Mouse (Mus musculus) heart, embryonic 11.5 days (tissue): ENCODE results near the gene Aknad1. TPM values are rescaled to one million over a fixed set of nuclear protein-coding genes. Genes with fewer than 3 reads are reported as not detected.

Experiments used
- ATAC-seq: fragments of 200-750 bp; cut with Nextera tagmentation; replicated peaks from 2 replicates; pipeline ENCODE4 v1.8.0; 2017; ENCODE audit warnings: moderate library complexity; ENCODE audit not compliant: insufficient number of reproducible peaks, low FRiP score, low TSS enrichment
- H3K27ac ChIP-seq: fragments of 300-500 bp; sonication (generic); 2 replicates; pipeline ENCODE4 v1.5.1; 2014; ENCODE audit warnings: mild to moderate bottlenecking, low read depth, low read length
- H3K27me3 ChIP-seq: fragments of 300-500 bp; sonication (generic); 2 replicates; pipeline ENCODE4 v1.6.1; 2014; ENCODE audit warnings: mild to moderate bottlenecking, low read length, mixed read lengths; ENCODE audit not compliant: control insufficient read depth, insufficient read depth
- H3K36me3 ChIP-seq: fragments of 300-500 bp; sonication (generic); 2 replicates; pipeline ENCODE4 v1.6.1; 2014; ENCODE audit warnings: mild to moderate bottlenecking, low read length, moderate library complexity, mixed read lengths; ENCODE audit not compliant: control insufficient read depth, insufficient read depth
- H3K4me1 ChIP-seq: fragments of 300-500 bp; sonication (generic); 2 replicates; pipeline ENCODE4 v1.6.1; 2014; ENCODE audit warnings: low read length; ENCODE audit not compliant: control insufficient read depth, insufficient read depth
- H3K4me2 ChIP-seq: fragments of 300-500 bp; sonication (generic); 2 replicates; pipeline ENCODE4 v1.6.1; 2014; ENCODE audit warnings: mild to moderate bottlenecking, moderate library complexity
- H3K4me3 ChIP-seq: fragments of 300-500 bp; sonication (generic); 2 replicates; pipeline ENCODE4 v1.5.1; 2014; ENCODE audit warnings: low read depth, low read length
- H3K9ac ChIP-seq: fragments of 300-500 bp; sonication (generic); 2 replicates; pipeline ENCODE4 v1.6.1; 2014; ENCODE audit warnings: mild to moderate bottlenecking, low read depth, low read length, moderate library complexity
- H3K9me3 ChIP-seq: fragments of 300-500 bp; sonication (generic); replicated peaks from 2 replicates; pipeline ENCODE4 v1.6.1; 2016; ENCODE audit warnings: low read length; ENCODE audit not compliant: control insufficient read depth
- WGBS: fragments of 180-500 bp; shearing (Covaris S2); extraction: QIAGEN DNeasy Blood & Tissue Kit; methylation state at CpG from one replicate; pipeline ENCODE4 v1.1.7; 2014; ENCODE audit not compliant: insufficient replicate concordance; 5-methylcytosine and 5-hydroxymethylcytosine counted together
- polyA plus RNA-seq: library from polyadenylated mRNA; unstranded; fragments of >200 nt; fragmentation: Nextera tagmentation; extraction: Ambion mirVana; gene quantifications from 2 replicates; pipeline ENCODE4 v1.2.1, GENCODE M21; 2014

Aknad1 gene
- polyA plus RNA-seq, 1 experiment from 2014 or later = not detected

DNA sequence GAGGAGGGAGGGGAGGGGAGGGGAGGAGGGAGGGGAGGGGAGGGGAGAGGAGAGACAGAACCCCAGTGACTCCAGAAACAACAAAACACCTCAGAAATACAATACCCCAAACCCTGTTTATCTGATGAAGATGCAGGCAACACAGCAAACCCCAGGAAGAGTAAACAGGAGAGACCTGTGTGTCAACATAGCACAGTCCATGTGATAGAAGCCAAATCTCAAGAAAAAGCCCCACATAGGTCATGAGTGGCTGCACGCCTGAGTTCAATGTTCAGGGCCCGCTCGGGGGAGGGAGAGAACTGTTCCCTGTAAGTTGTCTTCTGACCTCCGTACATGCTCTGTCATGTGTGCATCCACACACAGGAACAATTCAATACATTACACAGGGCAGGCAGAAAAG, 56.9 kb downstream of the Aknad1 start:
- no peak overlapping the region for H3K4me2 ChIP-seq
- H3K27me3 ChIP-seq = no peaks in the 10 kb centered on the region
- H3K27ac ChIP-seq = no peak overlapping the region
- WGBS = 90% methylated on average over 4 of the region's 4 CpGs
- no peak overlapping the region for H3K9ac ChIP-seq
- no peak for ATAC-seq
- no peaks in the 10 kb centered on the region for H3K4me1 ChIP-seq
- no peak overlapping the region for H3K4me3 ChIP-seq
- peaks cover 7% of the 10 kb centered on the region; the same call in 1 of the 2 replicates for H3K36me3 ChIP-seq
- no peaks in the 10 kb centered on the region for H3K9me3 ChIP-seq

DNA sequence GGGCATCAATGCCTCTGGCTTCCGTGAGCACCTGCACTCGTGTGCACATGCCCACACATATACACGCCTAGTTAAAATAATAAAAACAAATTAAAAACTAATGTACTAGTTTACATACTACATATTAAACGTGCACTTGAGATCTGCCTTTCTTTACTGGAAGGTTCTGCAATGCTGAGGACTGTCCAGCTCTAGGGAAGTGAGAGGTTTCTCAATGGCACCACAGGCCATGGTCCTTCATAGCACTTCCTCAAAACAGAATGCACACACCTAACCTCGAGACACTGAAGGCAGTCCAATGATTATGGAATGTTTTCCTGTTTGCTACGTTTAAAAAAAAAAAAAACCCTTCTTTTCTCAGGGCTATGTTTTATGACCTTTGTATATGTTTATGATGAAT, 58.3 kb downstream of the Aknad1 start:
- Histone ChIP-seq H3K9me3 (no peaks in the 10 kb centered on the region), H3K4me1 (no peaks in the 10 kb centered on the region), H3K36me3 (peaks cover 12% of the 10 kb centered on the region; the same call in 1 of the 2 replicates), H3K27ac (no peak overlapping the region), H3K4me3 (no peak overlapping the region), H3K9ac (no peak overlapping the region), H3K4me2 (no peak overlapping the region), H3K27me3 (no peaks in the 10 kb centered on the region)
- 89% methylated on average over 6 of the region's 6 CpGs for WGBS
- no peak for ATAC-seq

DNA sequence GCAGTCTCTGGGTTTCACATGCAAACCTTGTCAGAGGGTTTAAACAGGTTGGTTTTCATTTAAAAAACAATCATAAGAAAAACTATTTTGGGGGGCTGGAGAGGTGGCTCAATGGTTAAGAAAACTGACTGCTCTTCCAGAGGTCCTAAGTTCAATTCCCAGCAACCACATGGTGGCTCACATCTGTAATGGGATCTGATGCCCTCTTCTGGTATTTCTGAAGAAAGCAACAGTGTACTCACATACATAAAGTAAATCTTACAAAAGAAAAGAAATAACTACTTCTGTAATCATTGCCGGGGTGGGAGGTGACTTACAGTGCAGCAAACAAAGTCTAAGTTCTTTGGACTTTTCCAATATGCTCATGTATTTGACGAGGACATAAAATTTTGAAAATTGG, 58.9 kb downstream of the Aknad1 start:
- Histone ChIP-seq H3K4me2 (no peak overlapping the region), H3K27me3 (no peaks in the 10 kb centered on the region), H3K36me3 (peaks cover 12% of the 10 kb centered on the region; the same call in 1 of the 2 replicates), H3K9ac (no peak overlapping the region), H3K9me3 (no peaks in the 10 kb centered on the region), H3K4me3 (no peak overlapping the region), H3K27ac (no peak overlapping the region), H3K4me1 (no peaks in the 10 kb centered on the region)
- WGBS = 87% methylated on average over 2 of the region's 2 CpGs
- no peak for ATAC-seq

DNA sequence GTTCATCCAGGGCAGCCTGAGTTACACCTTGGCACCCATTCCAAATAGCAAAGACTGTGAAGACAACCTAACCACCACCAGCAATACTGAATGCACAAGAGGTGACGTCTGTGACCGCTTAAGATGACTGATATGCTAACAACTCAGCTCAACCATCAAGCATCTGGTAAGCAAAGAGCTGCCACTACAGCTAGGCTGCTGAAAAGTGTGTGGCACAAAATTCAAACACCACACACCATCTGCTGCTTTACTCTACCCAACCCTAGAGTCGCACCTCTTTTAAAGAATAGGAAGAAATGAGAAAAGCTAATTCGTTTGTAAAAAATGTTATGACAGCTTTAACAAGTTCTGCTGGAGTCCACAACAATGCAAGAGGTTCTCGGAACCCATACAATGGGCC, 66.2 kb downstream of the Aknad1 start:
- H3K4me1 ChIP-seq = no peaks in the 10 kb centered on the region
- peaks cover 13% of the 10 kb centered on the region for H3K36me3 ChIP-seq
- H3K9me3 ChIP-seq = no peaks in the 10 kb centered on the region
- H3K4me3 ChIP-seq = no peak overlapping the region
- WGBS = 73% methylated on average over 5 of the region's 5 CpGs
- H3K9ac ChIP-seq = no peak overlapping the region
- no peak for ATAC-seq
- H3K27ac ChIP-seq = no peak overlapping the region
- H3K27me3 ChIP-seq = no peaks in the 10 kb centered on the region
- H3K4me2 ChIP-seq = no peak overlapping the region

DNA sequence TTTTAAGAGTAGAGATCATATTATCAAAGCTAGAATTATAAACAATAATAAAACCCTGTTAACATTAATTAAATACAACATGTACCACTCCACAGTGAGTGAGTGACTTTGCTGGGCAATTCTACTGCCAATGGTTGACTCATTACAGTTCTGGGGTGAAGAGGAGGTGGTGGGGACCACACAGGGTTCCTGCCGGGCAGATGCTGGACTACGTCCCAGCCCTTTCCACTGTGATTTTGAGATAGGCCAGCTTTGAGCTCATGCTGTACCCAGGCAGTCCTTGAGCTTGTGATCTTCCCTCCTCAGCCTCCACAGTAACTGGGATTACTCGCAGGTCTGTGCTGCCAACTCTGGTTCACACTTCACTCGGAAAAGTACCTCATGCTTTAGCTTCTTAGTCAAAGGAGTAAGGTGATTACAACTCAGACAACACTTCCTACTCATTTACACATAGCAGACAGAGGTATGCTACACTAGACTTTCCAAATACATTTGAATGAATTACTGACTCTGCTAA, 71.3 kb downstream of the Aknad1 start:
- Histone ChIP-seq H3K9ac (no peak overlapping the region), H3K36me3 (peaks cover 8% of the 10 kb centered on the region), H3K4me3 (no peak overlapping the region), H3K27ac (no peak overlapping the region), H3K4me1 (no peaks in the 10 kb centered on the region), H3K4me2 (no peak overlapping the region), H3K9me3 (no peaks in the 10 kb centered on the region), H3K27me3 (no peaks in the 10 kb centered on the region)
- WGBS = 73% methylated on average over 4 of the region's 4 CpGs
- no peak for ATAC-seq

DNA sequence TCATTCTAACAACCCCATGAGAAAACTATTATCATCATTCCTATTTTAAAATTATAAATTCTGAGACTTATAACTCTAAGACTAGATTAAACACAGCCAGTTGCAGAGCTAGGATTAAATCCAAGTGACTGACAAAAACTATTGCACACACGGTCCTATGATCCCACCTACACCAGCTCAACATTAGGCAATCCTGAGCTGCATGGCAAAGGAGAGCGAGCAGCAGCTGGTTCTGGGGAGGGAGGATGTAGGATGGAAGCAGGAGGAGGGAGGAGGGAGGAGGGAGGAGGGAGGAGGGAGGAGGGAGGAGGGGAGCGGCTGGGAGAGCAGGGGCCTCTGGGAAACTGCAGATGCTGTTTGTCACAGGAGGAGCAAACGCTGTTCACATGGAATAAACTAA, 76.2 kb downstream of the Aknad1 start:
- Histone ChIP-seq H3K9me3 (no peaks in the 10 kb centered on the region), H3K4me2 (no peak overlapping the region), H3K36me3 (peaks cover 9% of the 10 kb centered on the region; the same call in 1 of the 2 replicates), H3K4me1 (no peaks in the 10 kb centered on the region), H3K27me3 (no peaks in the 10 kb centered on the region), H3K9ac (no peak overlapping the region), H3K27ac (no peak overlapping the region), H3K4me3 (no peak overlapping the region)
- no peak for ATAC-seq
- 63% methylated on average over 4 of the region's 4 CpGs for WGBS

DNA sequence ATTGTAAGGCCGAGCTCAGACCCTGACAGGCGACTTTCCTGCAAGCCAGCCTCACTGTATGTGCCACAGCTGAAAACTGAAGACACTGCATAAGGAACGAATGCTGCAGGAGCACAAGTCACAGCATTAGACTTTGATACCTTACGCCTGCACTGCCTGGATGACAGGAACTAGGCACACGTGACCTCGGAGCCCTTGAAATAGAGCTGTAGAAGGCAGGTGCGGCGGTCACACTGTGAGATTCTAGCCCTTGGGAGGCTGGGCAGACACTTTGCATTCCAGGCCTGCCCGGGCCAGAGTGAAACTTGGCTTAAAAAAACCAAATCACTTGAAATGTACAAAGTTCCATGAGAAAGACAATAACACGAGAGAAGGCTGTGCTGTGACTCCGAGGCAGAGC, 91.0 kb downstream of the Aknad1 start:
- 0 out of 2 replicates have a peak, but pooled peaks cover 8% of the 10 kb centered on the region for H3K4me1 ChIP-seq
- no peak for ATAC-seq

DNA sequence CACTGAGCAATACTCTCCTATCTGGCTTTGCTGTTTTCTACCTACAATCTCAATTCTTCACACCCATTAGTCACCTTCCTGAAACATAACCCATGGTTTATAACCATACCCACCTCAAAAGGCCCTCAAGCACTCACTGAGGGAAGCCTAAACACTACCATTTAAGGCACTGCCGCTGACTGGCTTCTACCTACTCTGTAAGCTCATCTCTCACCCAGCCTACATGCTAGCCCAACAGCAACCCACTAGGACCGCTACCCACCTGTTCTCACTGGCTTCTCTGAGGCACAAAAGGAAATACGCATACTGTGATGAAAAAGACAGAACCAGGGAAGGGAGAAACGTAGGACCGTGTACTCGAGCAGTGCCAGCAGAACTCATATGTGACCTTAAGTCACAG, 92.3 kb downstream of the Aknad1 start:
- Histone ChIP-seq H3K27me3 (no peaks in the 10 kb centered on the region), H3K27ac (no peak overlapping the region), H3K9me3 (no peaks in the 10 kb centered on the region), H3K9ac (no peak overlapping the region), H3K36me3 (peaks cover 2% of the 10 kb centered on the region), H3K4me1 (0 out of 2 replicates have a peak, but pooled peaks cover 8% of the 10 kb centered on the region), H3K4me2 (no peak overlapping the region), H3K4me3 (no peak overlapping the region)
- no peak for ATAC-seq
- WGBS = 89% methylated on average over 6 of the region's 6 CpGs

More for the DNA sequence above, 91.0 kb downstream of the Aknad1 start:
- WGBS = 70% methylated on average over 11 of the region's 11 CpGs
- Histone ChIP-seq H3K9ac (no peak overlapping the region), H3K27me3 (no peaks in the 10 kb centered on the region), H3K9me3 (no peaks in the 10 kb centered on the region), H3K36me3 (peaks cover 2% of the 10 kb centered on the region; the same call in 1 of the 2 replicates), H3K4me2 (no peak overlapping the region), H3K27ac (no peak overlapping the region), H3K4me3 (no peak overlapping the region)
